15 mouse cellular contexts compared by ENCODE assay signal in the genomic region with DNA sequence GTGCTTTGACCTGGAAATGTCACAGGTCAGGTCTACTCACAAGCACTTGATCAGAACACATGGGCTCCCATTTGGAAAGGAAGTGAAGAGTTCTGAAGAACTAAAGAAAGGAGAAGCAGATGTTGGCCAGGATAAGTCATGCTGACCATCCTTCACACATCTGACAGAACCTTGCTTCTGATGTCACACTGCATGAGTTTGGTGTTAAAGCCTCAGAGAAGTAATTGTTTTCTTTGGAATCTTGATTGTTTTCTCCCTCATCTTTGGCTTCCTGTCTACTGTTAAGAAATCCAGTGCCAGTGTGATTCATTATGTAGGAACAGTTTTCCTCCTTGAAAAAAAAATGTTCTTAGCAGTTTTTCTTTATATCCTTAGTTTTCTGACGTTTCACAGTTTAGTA. TPM values are rescaled to one million over a fixed set of nuclear protein-coding genes. Genes with fewer than 3 reads are reported as not detected.
DNase-seq lines count a peak whose midpoint lies in the region.
"Had no signal": no experiment of that assay in that cellular context is flagged by ENCODE, and none has a peak within 500 bp of the region (broad histone marks: within the 10 kb centered on the region; RNA-seq: fewer than 3 reads in every experiment).

No protein-coding gene starts in this region.

- DNase-seq in 3134 (ENCODE audit: extremely low read depth, insufficient read length, low spot score) (peak; percentile 40), 3T3-L1 (ENCODE audit: low read depth, low spot score) (peak; percentile 68), adipocyte (ENCODE audit: low spot score) (peak; percentile 63)
- peak; percentile 35 for DNase-seq in mesoderm, embryonic 11.5 days (ENCODE audit: low read depth, low spot score)
- DNase-seq in adrenal gland, postnatal 14 days: no peak
- no peak for DNase-seq in urinary bladder, adult 18-20 months (ENCODE audit: low spot score in 2 of 2)
- DNase-seq in T-cell, adult 2 months (ENCODE audit: low spot score): no peak
- DNase-seq: adrenal gland, adult 8-10 months; adrenal gland, postnatal 25 days; cerebellum, adult 18-20 months; cerebellum, adult 8-10 months; cerebellum, adult 9-11 months; cerebellum, postnatal 14 days; cerebellum, postnatal 36 days; forebrain, postnatal 0 days had no signal

RNA-seq across cellular contexts. Expression of gene Dut, which starts 21.9 kb away (rescaled TPM):
- total RNA-seq in adrenal gland, postnatal 14 days (2021): 36.1 and 39.4 TPM in 2 replicates

Comparison
In these comparisons a context has a peak if more than half of its experiments do, and no peak if none do; other contexts are left out.
1. DNase-seq: peak in 3134 (single experiment), 3T3-L1 (single experiment), adipocyte (single experiment) and mesoderm, embryonic 11.5 days (single experiment); none in adrenal gland, postnatal 14 days (single experiment), urinary bladder, adult 18-20 months (0 of 2) and T-cell, adult 2 months (single experiment).